Mouse (Mus musculus): ENCODE results near the gene Tdrd12.

The Tdrd12 gene

GRCm38 (mm10) chr7:35447996-35448846 lies 89.3 kb downstream of the Tdrd12 start, which contains the start of gene Slc7a9:
Gene Slc7a9, plus strand, starts transcription at chr7:35448796.
- in situ Hi-C loops (cut with MboI), result no loop called here

- in situ Hi-C loops (cut with MboI), result no loop called here
These were observed 90.0 kb downstream of the Tdrd12 start for GRCm38 (mm10) chr7:35447501-35447900.

GRCm38 (mm10) chr7:35435266-35435665 lies 102.3 kb downstream of the Tdrd12 start:
- in situ Hi-C loops (cut with MboI), result no loop called here

GRCm38 (mm10) chr7:35428146-35428545 lies 109.4 kb downstream of the Tdrd12 start:
- in situ Hi-C loops (cut with MboI), result no loop called here

GRCm38 (mm10) chr7:35423071-35423470 lies 114.5 kb downstream of the Tdrd12 start:
- in situ Hi-C loops (cut with MboI), result no loop called here

All from mature B cell (primary cell).